Mouse (Mus musculus) spleen, adult 2 months (tissue): ENCODE data around the gene C1qtnf7. TPM values are rescaled to one million over a fixed set of nuclear protein-coding genes. Genes with fewer than 3 reads are reported as not detected.

ENCODE experiments used
- DNase-seq, 2 experiments: peaks; one replicate each; pipeline versions ENCODE4 v3.0.0 to v3.0.0-alpha.2; 2012 to 2021; ENCODE audit warnings: low spot score in 2 of 2, low read depth in 1 of 2
- H3K27ac ChIP-seq: fragments of 200-500 bp; 2 replicates; pipeline ENCODE4 v1.5.1; 2012; ENCODE audit warnings: low read length, inconsistent platforms; ENCODE audit not compliant: insufficient read depth
- H3K27me3 ChIP-seq: fragments of 200-500 bp; 2 replicates; pipeline ENCODE4 v1.6.1; 2012; ENCODE audit warnings: mild to moderate bottlenecking, moderate library complexity, low read length, inconsistent platforms; ENCODE audit not compliant: control insufficient read depth, insufficient read depth
- H3K36me3 ChIP-seq: fragments of 200-500 bp; 2 replicates; pipeline ENCODE4 v1.6.1; 2012; ENCODE audit warnings: mild to moderate bottlenecking, low read length, inconsistent platforms; ENCODE audit not compliant: control insufficient read depth, insufficient read depth
- H3K4me1 ChIP-seq: fragments of 200-500 bp; 2 replicates; pipeline ENCODE4 v1.6.1; 2011; ENCODE audit warnings: inconsistent platforms; ENCODE audit not compliant: control insufficient read depth, insufficient read depth, insufficient read length
- H3K4me3 ChIP-seq: fragments of 200-500 bp; 2 replicates; pipeline ENCODE4 v1.5.1; 2011; ENCODE audit warnings: mild to moderate bottlenecking, inconsistent platforms; ENCODE audit not compliant: insufficient read depth, insufficient read length; ENCODE audit errors: extremely low read depth
- CTCF ChIP-seq: fragments of 200-500 bp; IDR thresholded peaks from 2 replicates; pipeline ENCODE4 v1.5.1; 2011; ENCODE audit warnings: mild to moderate bottlenecking, inconsistent platforms; ENCODE audit not compliant: insufficient read depth, insufficient read length, insufficient replicate concordance; ENCODE audit errors: extremely low read depth
- POLR2A ChIP-seq: fragments of 200-500 bp; IDR thresholded peaks from 2 replicates; pipeline ENCODE4 v1.6.1; 2011; ENCODE audit warnings: low read depth, low read length, inconsistent platforms
- WGBS: fragments of 180-500 bp; shearing (Covaris S2); methylation state at CpG from one replicate; pipeline ENCODE4 v1.1.7; 2018; 5-methylcytosine and 5-hydroxymethylcytosine counted together
- polyA plus RNA-seq: library from polyadenylated mRNA; depleted of rRNA; stranded (reverse); fragments of >200 nt; gene quantifications from 2 replicates; pipeline ENCODE4 v1.2.3, GENCODE M21; 2012

The C1qtnf7 gene
- polyA plus RNA-seq, 1 experiment = 4.8 TPM

DNA sequence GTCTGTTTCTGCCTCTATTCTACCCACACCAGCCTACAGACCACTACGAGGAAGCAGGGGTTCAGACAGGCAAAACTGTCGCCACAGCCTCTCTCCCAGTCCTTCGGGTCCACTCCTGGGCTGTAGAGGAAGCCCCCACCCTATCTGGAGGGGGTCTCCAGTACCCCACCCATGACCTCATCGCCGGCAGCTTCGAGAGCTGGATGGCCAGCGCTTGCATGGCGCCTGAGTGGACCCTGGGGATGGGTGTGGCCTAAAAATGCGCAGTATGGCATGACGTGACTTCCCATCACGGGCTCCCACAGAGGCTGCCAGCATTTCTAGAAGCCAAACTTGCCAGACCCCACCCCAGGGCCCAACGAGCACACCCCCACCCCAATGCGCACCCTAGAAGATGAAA is 2.0 kb downstream of the C1qtnf7 start:
- Histone ChIP-seq H3K4me3 (no peak overlapping the region; the same call in 1 of the 2 replicates), H3K27ac (peak overlapping the region; percentile 58; the same call in 1 of the 2 replicates), H3K36me3 (no peaks in the 10 kb centered on the region), H3K4me1 (no peaks in the 10 kb centered on the region), H3K27me3 (no peaks in the 10 kb centered on the region)
- DNase-seq = no peak
- TF ChIP-seq CTCF (no peak), POLR2A (no peak)
- WGBS = 78% methylated on average over 13 of the region's 13 CpGs

DNA sequence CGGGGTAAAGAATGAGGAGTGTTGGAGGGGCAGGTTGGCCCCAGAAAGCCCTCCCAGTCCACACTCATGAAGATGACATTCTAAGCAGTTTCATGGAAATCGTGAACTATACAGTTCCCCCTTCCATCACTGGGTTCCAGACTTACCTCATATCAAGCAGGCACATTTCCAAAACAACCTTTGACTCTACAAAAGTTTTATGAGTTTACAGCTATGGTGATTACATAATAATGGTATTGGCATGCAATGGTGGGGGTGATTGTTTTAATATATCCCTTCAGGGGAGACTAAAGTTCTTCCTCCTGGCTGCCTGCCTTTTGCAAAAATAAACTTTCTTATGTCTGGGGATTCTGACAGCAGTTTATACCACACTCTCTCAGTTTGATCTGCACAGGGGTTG is 4.6 kb downstream of the C1qtnf7 start:
- no peaks in the 10 kb centered on the region for H3K27me3 ChIP-seq
- no peak overlapping the region for H3K4me3 ChIP-seq
- H3K4me1 ChIP-seq = no peaks in the 10 kb centered on the region
- no peak for DNase-seq
- WGBS = 85% methylated on average over 2 of the region's 2 CpGs
- H3K36me3 ChIP-seq = no peaks in the 10 kb centered on the region
- TF ChIP-seq POLR2A (no peak), CTCF (no peak)
- no peak overlapping the region for H3K27ac ChIP-seq

DNA sequence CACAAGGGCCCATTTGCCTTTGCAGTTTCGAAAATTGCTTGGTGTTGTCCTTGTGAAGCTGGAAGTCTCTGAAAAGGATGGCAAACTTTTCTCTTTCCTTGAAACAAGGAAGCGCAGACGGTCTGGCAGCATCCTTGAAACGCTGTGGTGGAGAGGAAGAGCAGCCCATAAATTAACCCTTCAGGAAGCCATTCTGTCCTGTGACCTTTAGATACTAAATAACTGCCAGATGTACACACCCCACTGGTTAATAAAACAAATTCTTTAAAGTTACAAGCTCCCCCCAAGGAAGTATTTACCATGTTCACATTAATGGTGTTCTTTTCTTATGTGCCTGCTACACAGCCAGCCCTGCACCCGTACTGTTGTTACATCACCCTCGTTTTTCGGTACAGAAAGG is 6.0 kb downstream of the C1qtnf7 start:
- Histone ChIP-seq H3K27ac (no peak overlapping the region), H3K4me1 (no peaks in the 10 kb centered on the region), H3K36me3 (no peaks in the 10 kb centered on the region), H3K4me3 (no peak overlapping the region), H3K27me3 (no peaks in the 10 kb centered on the region)
- DNase-seq = no peak
- WGBS = 47% methylated on average over 7 of the region's 7 CpGs
- TF ChIP-seq CTCF (no peak), POLR2A (no peak)

DNA sequence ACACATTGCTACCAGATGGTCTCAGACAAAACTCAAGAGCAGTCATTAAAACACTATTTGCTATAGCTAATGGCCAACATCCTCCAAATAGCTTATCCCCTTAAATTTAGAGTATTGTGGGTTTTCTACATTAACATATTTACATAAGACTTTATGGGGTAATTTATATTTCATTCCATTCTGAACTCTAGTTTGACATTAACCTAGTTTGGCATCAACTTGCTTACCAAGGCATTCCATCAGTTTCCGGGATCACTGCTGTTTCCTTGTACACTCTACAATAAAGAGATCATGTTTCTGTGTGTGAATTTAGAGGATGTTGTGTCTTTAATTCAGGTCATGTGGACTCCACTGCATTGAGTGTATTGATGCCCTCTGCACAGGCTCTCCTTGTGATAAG is 7.5 kb downstream of the C1qtnf7 start:
- TF ChIP-seq POLR2A = no peak
- no peak for TF ChIP-seq CTCF
- Histone ChIP-seq H3K27me3 (no peaks in the 10 kb centered on the region), H3K4me3 (no peak overlapping the region), H3K4me1 (no peaks in the 10 kb centered on the region), H3K36me3 (no peaks in the 10 kb centered on the region), H3K27ac (no peak overlapping the region)
- 85% methylated on average over 1 of the region's 1 CpGs for WGBS
- no peak for DNase-seq

DNA sequence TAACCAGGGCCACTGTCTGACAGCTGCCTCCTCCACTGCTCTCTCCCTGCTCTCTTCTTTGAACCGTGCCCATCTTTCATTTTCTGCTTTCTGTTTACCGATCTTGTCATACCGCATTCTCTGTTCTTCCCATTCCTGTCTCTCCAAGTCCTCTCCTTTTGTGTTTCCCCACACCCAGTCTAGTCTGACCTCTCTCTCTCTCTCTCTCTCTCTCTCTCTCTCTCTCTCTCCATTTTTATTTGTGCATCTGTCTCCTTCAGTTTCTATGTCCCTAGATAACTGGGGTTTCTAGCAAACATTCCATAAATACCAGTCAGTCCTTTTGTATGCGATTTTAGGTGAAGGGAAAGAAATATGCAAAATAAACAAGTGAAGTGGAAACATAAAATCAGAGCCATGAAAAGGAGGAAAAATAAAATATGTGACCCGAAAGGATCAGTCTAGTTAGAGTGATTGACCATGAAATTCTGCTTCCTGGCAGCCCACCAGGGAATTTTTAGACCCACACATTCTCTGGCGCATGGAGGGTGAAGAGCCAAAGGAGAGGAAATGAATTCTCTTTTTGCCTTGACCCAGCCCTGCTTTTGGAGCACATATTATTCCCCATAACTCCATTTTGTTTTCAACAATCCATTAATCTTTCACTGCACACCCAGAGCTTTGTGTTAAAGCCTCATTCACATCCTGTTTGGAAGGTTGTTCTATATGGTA is 11.7 kb downstream of the C1qtnf7 start:
- H3K27me3 ChIP-seq = no peaks in the 10 kb centered on the region
- no peak overlapping the region for H3K4me3 ChIP-seq
- H3K27ac ChIP-seq = peak overlapping the region; percentile 10
- peak in 1 of 2 experiments; percentile 4 for DNase-seq
- no peaks in the 10 kb centered on the region for H3K4me1 ChIP-seq
- no peaks in the 10 kb centered on the region for H3K36me3 ChIP-seq
- 79% methylated on average over 6 of the region's 6 CpGs for WGBS
- TF ChIP-seq CTCF (no peak), POLR2A (no peak)

DNA sequence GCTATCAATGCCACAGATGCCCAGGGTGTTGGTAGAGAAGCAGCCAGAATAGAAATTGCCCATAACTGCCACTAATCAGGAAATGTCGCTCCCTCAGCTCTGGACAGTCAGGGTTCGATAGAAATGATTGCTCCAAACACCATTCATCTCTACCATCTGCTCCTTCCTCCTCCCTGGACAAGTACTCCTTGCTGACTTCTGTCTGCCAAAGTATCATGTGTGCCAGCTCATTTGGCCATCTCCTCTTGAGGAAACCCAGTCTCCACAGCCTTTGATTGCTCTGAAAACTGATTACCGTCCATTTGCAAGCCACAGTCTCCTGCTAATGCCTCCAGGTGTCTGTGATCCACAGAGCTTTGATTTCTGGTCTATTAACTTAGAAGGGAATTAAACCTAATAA is 14.8 kb downstream of the C1qtnf7 start:
- H3K4me1 ChIP-seq = no peaks in the 10 kb centered on the region
- DNase-seq = no peak
- no peak for TF ChIP-seq CTCF
- TF ChIP-seq POLR2A = no peak
- 87% methylated on average over 3 of the region's 3 CpGs for whole genome bisulfite sequencing
- H3K4me3 ChIP-seq = no peak overlapping the region
- no peaks in the 10 kb centered on the region for H3K36me3 ChIP-seq
- no peak overlapping the region for H3K27ac ChIP-seq
- H3K27me3 ChIP-seq = no peaks in the 10 kb centered on the region

DNA sequence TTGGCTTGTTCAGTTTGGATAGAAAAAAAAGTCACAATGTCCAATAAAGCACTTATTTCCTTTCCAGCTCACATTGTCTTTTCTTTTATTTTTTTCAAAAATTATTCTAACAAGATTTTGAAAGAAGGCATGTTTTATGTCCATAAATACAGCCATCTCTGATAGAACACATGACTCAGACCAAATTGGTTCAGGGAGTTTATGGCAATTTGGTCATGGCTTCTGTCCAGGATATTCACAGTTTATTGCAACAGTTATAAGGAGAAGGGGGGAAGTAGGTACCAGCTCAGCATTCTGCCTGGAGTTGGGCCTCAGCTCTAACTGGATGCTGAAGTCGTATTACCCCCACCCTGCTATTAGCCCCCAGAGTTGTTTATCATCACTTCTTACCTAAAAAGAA is 15.5 kb downstream of the C1qtnf7 start:
- Histone ChIP-seq H3K4me3 (no peak overlapping the region), H3K27me3 (no peaks in the 10 kb centered on the region), H3K4me1 (no peaks in the 10 kb centered on the region), H3K27ac (no peak overlapping the region), H3K36me3 (no peaks in the 10 kb centered on the region)
- 94% methylated on average over 1 of the region's 1 CpGs for WGBS
- no peak for DNase-seq
- no peak for TF ChIP-seq CTCF
- no peak for TF ChIP-seq POLR2A
